Mouse (Mus musculus) midbrain, embryonic 13.5 days (tissue): ENCODE results near the gene Fam217a. TPM values are rescaled to one million over a fixed set of nuclear protein-coding genes. Genes with fewer than 3 reads are reported as not detected.
"Not testable (repeated sequence)": the region's sequence is repeated elsewhere in the genome, so short reads cannot be mapped to it uniquely, and the experiment has no call there.

Experiments used
- ATAC-seq: fragments of 200-750 bp; cut with Nextera tagmentation; 2 replicates; pipeline ENCODE4 v1.8.0; 2017; ENCODE audit warnings: mild to moderate bottlenecking, moderate TSS enrichment, moderate library complexity
- H3K27ac ChIP-seq: fragments of 300-500 bp; sonication (generic); 2 replicates; pipeline ENCODE4 v1.5.1; 2015; ENCODE audit warnings: inconsistent platforms, mild to moderate bottlenecking, moderate library complexity
- H3K27me3 ChIP-seq: fragments of 300-500 bp; sonication (generic); 2 replicates; pipeline ENCODE4 v1.6.1; 2015; ENCODE audit warnings: mild to moderate bottlenecking, inconsistent platforms
- H3K36me3 ChIP-seq: fragments of 300-500 bp; sonication (generic); 2 replicates; pipeline ENCODE4 v1.6.1; 2015; ENCODE audit warnings: mild to moderate bottlenecking, inconsistent platforms
- H3K4me1 ChIP-seq: fragments of 300-500 bp; sonication (generic); replicated peaks from 2 replicates; pipeline ENCODE4 v1.6.1; 2015; ENCODE audit warnings: inconsistent platforms
- H3K4me2 ChIP-seq: fragments of 300-500 bp; sonication (generic); replicated peaks from 2 replicates; pipeline ENCODE4 v1.6.1; 2015; ENCODE audit warnings: moderate library complexity, mild to moderate bottlenecking, inconsistent platforms
- H3K4me3 ChIP-seq: fragments of 300-500 bp; sonication (generic); replicated peaks from 2 replicates; pipeline ENCODE4 v1.5.1; 2015; ENCODE audit warnings: mild to moderate bottlenecking, inconsistent platforms
- H3K9ac ChIP-seq: fragments of 300-500 bp; sonication (generic); replicated peaks from 2 replicates; pipeline ENCODE4 v1.6.1; 2015; ENCODE audit warnings: mild to moderate bottlenecking, inconsistent platforms
- H3K9me3 ChIP-seq: fragments of 300-500 bp; sonication (generic); 2 replicates; pipeline ENCODE4 v1.6.1; 2016; ENCODE audit warnings: mild to moderate bottlenecking, inconsistent platforms
- WGBS: fragments of 180-500 bp; shearing (Covaris S2); methylation state at CpG from one replicate; pipeline ENCODE4 v1.1.7; 2015; 5-methylcytosine and 5-hydroxymethylcytosine counted together
- polyA plus RNA-seq: library from polyadenylated mRNA; unstranded; fragments of >200 nt; fragmentation: Nextera tagmentation; extraction: Ambion mirVana; gene quantifications from 2 replicates; pipeline ENCODE4 v1.2.1, GENCODE M21; 2015

Gene Fam217a
- polyA plus RNA-seq, 1 experiment from 2014 or later, result 1.1 TPM

DNA sequence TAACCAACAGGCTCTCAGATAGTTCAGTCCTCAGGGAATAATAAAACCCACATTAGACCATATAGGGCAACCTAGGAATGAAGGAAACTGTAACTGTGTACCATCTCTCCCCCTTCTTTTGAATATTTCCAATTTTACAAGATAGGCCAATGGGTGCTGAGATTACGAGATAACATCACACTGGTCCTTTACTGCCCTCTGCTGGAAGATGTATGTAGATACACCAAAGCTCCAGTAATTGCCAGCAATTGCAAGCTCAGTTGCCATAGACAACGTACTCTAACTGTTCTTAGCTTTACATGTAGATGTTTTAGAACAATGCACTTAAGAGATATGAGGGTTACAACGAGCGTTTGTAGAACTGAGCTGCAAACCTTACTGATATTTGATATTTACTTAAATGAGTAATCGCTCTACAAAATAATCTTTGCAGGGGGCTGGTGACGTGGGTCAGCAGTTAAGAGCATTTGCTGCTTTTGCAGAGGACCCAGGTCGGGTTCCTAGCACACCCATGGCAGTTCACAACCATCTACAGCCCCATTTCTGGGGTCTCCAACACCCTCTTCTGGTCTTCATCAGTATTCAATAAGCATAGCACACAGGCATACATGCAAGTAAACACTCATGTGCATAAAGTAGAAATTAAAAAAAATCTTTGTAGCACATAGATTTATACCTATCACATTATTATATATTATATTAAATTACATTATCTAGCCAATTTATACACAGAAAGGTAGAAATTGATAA is 59.5 kb downstream of the Fam217a start:
- Histone ChIP-seq H3K4me2 (no peak overlapping the region), H3K4me3 (no peak overlapping the region), H3K9ac (no peak overlapping the region), H3K27ac (no peak overlapping the region), H3K4me1 (no peaks in the 10 kb centered on the region), H3K9me3 (no peaks in the 10 kb centered on the region), H3K36me3 (no peaks in the 10 kb centered on the region), H3K27me3 (no peaks in the 10 kb centered on the region)
- WGBS, result 43% methylated on average over 7 of the region's 7 CpGs
- ATAC-seq, result peak; percentile 86

- not testable (repeated sequence) for H3K27ac ChIP-seq, H3K27me3 ChIP-seq, ATAC-seq, H3K4me1 ChIP-seq, H3K9ac ChIP-seq, H3K36me3 ChIP-seq, H3K4me2 ChIP-seq, H3K9me3 ChIP-seq, H3K4me3 ChIP-seq
- 60% methylated on average over 7 of the region's 8 CpGs for WGBS
Observed at GRCm38 (mm10) chr13:34861166-34861565, 62.9 kb downstream of the Fam217a start.

Other genes starting within 250 kb of the Fam217a start
- not detected in 2 replicates for gene Fam50b, start 189.5 kb downstream of the Fam217a start, polyA plus RNA-seq
- gene Prpf4b, start 49.0 kb downstream of the Fam217a start, polyA plus RNA-seq, result 80.2 and 80.9 TPM in 2 replicates
- gene 4933417A18Rik, start 99 bp upstream of the Fam217a start, polyA plus RNA-seq, result not detected in 2 replicates
- 0.31 and 0.47 TPM in 2 replicates for gene Eci3, start 39.5 kb upstream of the Fam217a start, polyA plus RNA-seq
- 110 and 111 TPM in 2 replicates for gene Eci2, start 102.8 kb upstream of the Fam217a start, polyA plus RNA-seq